Mouse (Mus musculus) hindbrain, embryonic 13.5 days (tissue): Measurements from ENCODE around the gene Gucy2g. TPM values are rescaled to one million over a fixed set of nuclear protein-coding genes. Genes with fewer than 3 reads are reported as not detected.

Source experiments
- ATAC-seq: fragments of 200-750 bp; cut with Nextera tagmentation; 2 replicates; pipeline ENCODE4 v1.8.0; 2017; ENCODE audit warnings: moderate TSS enrichment; ENCODE audit not compliant: low FRiP score
- H3K27ac ChIP-seq: fragments of 300-500 bp; sonication (generic); 2 replicates; pipeline ENCODE4 v1.5.1; 2015; ENCODE audit warnings: inconsistent platforms, mild to moderate bottlenecking, moderate library complexity
- H3K27me3 ChIP-seq: fragments of 300-500 bp; sonication (generic); 2 replicates; pipeline ENCODE4 v1.6.1; 2015; ENCODE audit warnings: mild to moderate bottlenecking, inconsistent platforms
- H3K36me3 ChIP-seq: fragments of 300-500 bp; sonication (generic); 2 replicates; pipeline ENCODE4 v1.6.1; 2015; ENCODE audit warnings: mild to moderate bottlenecking, inconsistent platforms
- H3K4me1 ChIP-seq: fragments of 300-500 bp; sonication (generic); replicated peaks from 2 replicates; pipeline ENCODE4 v1.6.1; 2015; ENCODE audit warnings: inconsistent platforms
- H3K4me2 ChIP-seq: fragments of 300-500 bp; sonication (generic); 2 replicates; pipeline ENCODE4 v1.6.1; 2015; ENCODE audit warnings: inconsistent platforms, mild to moderate bottlenecking, moderate library complexity
- H3K4me3 ChIP-seq: fragments of 300-500 bp; sonication (generic); 2 replicates; pipeline ENCODE4 v1.5.1; 2015; ENCODE audit warnings: mild to moderate bottlenecking, inconsistent platforms
- H3K9ac ChIP-seq: fragments of 300-500 bp; sonication (generic); 2 replicates; pipeline ENCODE4 v1.6.1; 2015; ENCODE audit warnings: mild to moderate bottlenecking, inconsistent platforms
- H3K9me3 ChIP-seq: fragments of 300-500 bp; sonication (generic); 2 replicates; pipeline ENCODE4 v1.6.1; 2016; ENCODE audit warnings: inconsistent platforms
- WGBS: fragments of 180-500 bp; shearing (Covaris S2); methylation state at CpG from one replicate; pipeline ENCODE4 v1.1.7; 2015; 5-methylcytosine and 5-hydroxymethylcytosine counted together
- polyA plus RNA-seq: library from polyadenylated mRNA; unstranded; fragments of >200 nt; fragmentation: Nextera tagmentation; extraction: Ambion mirVana; gene quantifications from 2 replicates; pipeline ENCODE4 v1.2.1, GENCODE M21; 2015

The Gucy2g gene
- polyA plus RNA-seq, 1 experiment from 2014 or later = 0.09 TPM

GRCm38 (mm10) chr19:55258514-55258913 is 17.5 kb upstream of the Gucy2g start:
- WGBS = 90% methylated on average over 5 of the region's 5 CpGs
- H3K27ac ChIP-seq = no peak overlapping the region

DNA sequence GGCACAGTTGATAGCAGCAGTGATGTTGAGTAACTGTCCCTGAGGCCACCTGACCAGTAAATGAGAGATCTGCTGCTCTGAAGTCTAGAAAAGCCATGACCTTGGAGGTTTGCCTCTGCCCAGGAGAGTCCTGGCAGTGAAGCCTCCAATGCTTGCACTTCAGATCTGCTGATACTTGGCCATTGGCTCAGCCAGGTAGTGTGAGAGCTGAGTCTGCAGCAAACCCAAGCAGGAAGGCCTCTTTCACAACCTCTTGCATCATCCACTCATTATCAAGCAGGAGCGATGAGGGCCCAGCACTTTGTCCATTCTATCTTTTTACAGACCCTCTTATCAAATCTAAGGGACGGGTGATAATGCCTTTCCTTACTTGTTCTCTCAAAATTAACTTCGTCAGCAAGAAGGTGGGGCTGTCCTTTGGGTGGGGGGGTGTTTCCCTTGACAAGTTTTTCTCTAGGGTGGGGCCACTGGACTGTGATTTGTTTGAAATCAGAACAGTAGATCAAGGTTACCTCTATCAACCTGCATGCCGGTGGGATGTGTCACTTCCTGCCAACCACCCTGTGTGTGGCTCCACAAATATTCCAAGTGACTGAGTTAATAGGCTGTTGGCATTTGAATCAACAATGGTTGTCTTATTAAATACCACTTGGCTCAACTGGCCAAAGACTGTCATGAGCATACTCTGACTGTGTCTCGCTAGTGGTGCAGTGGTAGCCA is 16.8 kb upstream of the Gucy2g start:
- no peaks in the 10 kb centered on the region for H3K9me3 ChIP-seq
- H3K27ac ChIP-seq = no peak overlapping the region
- H3K36me3 ChIP-seq = no peaks in the 10 kb centered on the region
- WGBS = 98% methylated on average over 5 of the region's 5 CpGs
- ATAC-seq = no peak
- no peak overlapping the region for H3K4me3 ChIP-seq
- peaks cover 20% of the 10 kb centered on the region for H3K4me1 ChIP-seq
- H3K4me2 ChIP-seq = no peak overlapping the region
- H3K27me3 ChIP-seq = no peaks in the 10 kb centered on the region
- no peak overlapping the region for H3K9ac ChIP-seq

More at GRCm38 (mm10) chr19:55258514-55258913, 17.5 kb upstream of the Gucy2g start:
- Histone ChIP-seq H3K4me1 (peaks cover 14% of the 10 kb centered on the region), H3K27me3 (no peaks in the 10 kb centered on the region), H3K4me2 (no peak overlapping the region), H3K36me3 (no peaks in the 10 kb centered on the region), H3K4me3 (no peak overlapping the region), H3K9me3 (no peaks in the 10 kb centered on the region), H3K9ac (no peak overlapping the region)
- no peak for ATAC-seq

DNA sequence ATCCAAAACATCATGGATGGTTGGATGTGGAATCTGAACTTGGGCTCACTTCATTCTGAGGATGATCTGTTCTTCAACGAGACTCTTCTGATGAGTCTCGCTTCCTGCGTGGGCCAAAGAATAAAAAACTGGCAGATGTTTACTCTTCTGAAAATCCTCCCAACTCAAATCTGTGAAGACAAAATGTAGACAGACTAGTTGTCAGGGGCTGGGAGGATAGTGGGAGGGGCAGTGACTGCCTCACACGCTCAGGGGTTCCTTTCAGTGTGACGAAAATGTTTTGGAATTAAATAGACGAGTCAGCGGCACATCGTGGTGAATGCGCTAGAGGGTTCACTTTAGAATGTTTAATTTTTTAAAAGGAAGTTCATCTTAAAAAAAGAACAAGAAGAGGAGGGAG is 15.1 kb upstream of the Gucy2g start:
- Histone ChIP-seq H3K27ac (no peak overlapping the region), H3K4me2 (no peak overlapping the region), H3K4me3 (no peak overlapping the region), H3K9me3 (no peaks in the 10 kb centered on the region), H3K36me3 (no peaks in the 10 kb centered on the region), H3K4me1 (peaks cover 20% of the 10 kb centered on the region), H3K9ac (no peak overlapping the region), H3K27me3 (no peaks in the 10 kb centered on the region)
- WGBS = 79% methylated on average over 9 of the region's 9 CpGs
- ATAC-seq = no peak

- no peaks in the 10 kb centered on the region for H3K27me3 ChIP-seq
- peak overlapping the region; percentile 72 for H3K4me2 ChIP-seq
- H3K4me1 ChIP-seq = peaks cover 20% of the 10 kb centered on the region
- peak overlapping the region; percentile 30; the same call in 1 of the 2 replicates for H3K27ac ChIP-seq
- H3K36me3 ChIP-seq = no peaks in the 10 kb centered on the region
- peak; percentile 29 for ATAC-seq
- peak overlapping the region; percentile 76 for H3K9ac ChIP-seq
- H3K4me3 ChIP-seq = peak overlapping the region; percentile 53
- WGBS = 10% methylated on average over 5 of the region's 5 CpGs
- no peaks in the 10 kb centered on the region for H3K9me3 ChIP-seq
These were observed 13.5 kb upstream of the Gucy2g start for GRCm38 (mm10) chr19:55254513-55255016.

- H3K9ac ChIP-seq = peak overlapping the region; percentile 76
- H3K4me3 ChIP-seq = peak overlapping the region; percentile 53
- H3K27ac ChIP-seq = peak overlapping the region; percentile 30; the same call in 1 of the 2 replicates
- H3K4me2 ChIP-seq = peak overlapping the region; percentile 72
- H3K4me1 ChIP-seq = peaks cover 20% of the 10 kb centered on the region
- 1% methylated on average over 32 of the region's 32 CpGs for WGBS
- H3K9me3 ChIP-seq = no peaks in the 10 kb centered on the region
- H3K36me3 ChIP-seq = no peaks in the 10 kb centered on the region
- H3K27me3 ChIP-seq = no peaks in the 10 kb centered on the region
- ATAC-seq = peak; percentile 85
These were observed 12.8 kb upstream of the Gucy2g start for GRCm38 (mm10) chr19:55253570-55254441.

GRCm38 (mm10) chr19:55253239-55253569 is 12.2 kb upstream of the Gucy2g start:
- H3K4me1 ChIP-seq = peaks cover 20% of the 10 kb centered on the region
- peak overlapping the region; percentile 30; the same call in 1 of the 2 replicates for H3K27ac ChIP-seq
- no peaks in the 10 kb centered on the region for H3K9me3 ChIP-seq
- peak overlapping the region; percentile 53 for H3K4me3 ChIP-seq
- H3K27me3 ChIP-seq = no peaks in the 10 kb centered on the region
- WGBS = under 1% methylated on average over 9 of the region's 9 CpGs
- peak overlapping the region; percentile 76 for H3K9ac ChIP-seq
- peak overlapping the region; percentile 72 for H3K4me2 ChIP-seq
- peak; percentile 22; the same call in 1 of the 2 replicates for ATAC-seq
- H3K36me3 ChIP-seq = no peaks in the 10 kb centered on the region

DNA sequence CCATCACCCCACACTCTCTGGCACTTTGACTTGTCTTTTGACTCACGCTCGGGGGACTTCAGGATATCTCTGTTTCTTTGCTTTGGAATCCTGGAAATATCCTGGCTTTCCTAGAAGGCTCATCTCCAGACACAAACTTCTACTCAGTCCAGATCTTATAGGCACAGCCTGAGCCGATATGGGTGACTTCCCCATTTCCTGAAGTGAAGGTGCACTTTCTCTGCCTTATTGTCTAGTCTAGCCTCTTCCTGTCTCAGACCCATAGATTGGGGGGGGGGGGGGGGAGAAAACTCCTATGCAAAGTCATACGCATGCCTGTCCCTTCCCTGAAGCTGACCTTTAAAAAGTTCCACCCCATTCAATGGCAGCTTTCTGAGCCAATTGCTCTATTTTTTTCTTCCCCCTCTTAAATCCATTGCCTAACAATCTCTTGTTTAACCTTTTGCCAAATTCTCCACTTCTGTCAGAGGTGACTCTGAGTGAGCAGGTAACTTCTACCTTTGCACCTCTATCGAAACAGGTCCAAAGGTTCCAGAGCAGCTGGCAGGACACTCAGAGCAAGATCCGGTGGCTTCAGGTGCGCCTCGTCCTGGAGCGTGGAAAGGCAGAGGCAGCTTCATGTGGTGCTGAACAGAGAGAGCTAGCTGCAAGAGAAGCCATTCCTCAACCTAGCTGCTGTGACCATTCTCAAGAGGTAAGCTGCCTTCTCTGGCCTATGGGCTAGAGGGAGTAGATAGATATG is 10.5 kb upstream of the Gucy2g start, which contains the start of gene Acsl5:
TSS of gene Acsl5 (plus strand) at position 556 of the 742 bp plus-strand sequence.
- Histone ChIP-seq H3K9me3 (no peaks in the 10 kb centered on the region), H3K27me3 (no peaks in the 10 kb centered on the region), H3K4me3 (no peak within 1 kb of the TSS), H3K36me3 (no peaks in the 10 kb centered on the region), H3K4me1 (peaks cover 20% of the 10 kb centered on the region), H3K27ac (no peak within 1 kb of the TSS), H3K4me2 (no peak within 1 kb of the TSS), H3K9ac (no peak within 1 kb of the TSS)
- 97% methylated on average over 9 of the region's 9 CpGs for WGBS
- no peak for ATAC-seq

DNA sequence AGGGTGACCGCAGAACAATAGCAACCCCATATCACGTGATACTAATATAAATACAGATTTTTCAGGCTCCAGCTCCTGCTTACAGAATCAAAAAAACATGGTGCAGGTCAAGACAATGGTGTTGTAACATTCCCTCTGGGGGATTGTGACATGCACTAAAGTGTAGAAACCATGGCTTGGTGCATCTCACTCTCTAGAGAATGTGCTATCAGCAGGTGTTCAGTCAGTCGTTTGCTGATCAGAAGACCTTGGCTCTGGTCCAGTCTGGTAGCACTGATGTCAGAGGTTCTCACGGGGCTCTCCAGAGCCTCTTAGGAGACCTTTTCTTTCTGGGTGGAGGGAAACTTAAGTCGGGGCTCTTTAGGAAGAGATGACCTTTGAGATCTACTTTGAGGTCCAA is 9.4 kb upstream of the Gucy2g start:
- Histone ChIP-seq H3K27ac (no peak overlapping the region), H3K36me3 (no peaks in the 10 kb centered on the region), H3K4me2 (no peak overlapping the region), H3K9ac (no peak overlapping the region), H3K27me3 (no peaks in the 10 kb centered on the region), H3K4me1 (peaks cover 20% of the 10 kb centered on the region), H3K4me3 (no peak overlapping the region), H3K9me3 (no peaks in the 10 kb centered on the region)
- 92% methylated on average over 5 of the region's 5 CpGs for WGBS
- no peak for ATAC-seq

- no peak overlapping the region for H3K27ac ChIP-seq
- no peak overlapping the region for H3K4me2 ChIP-seq
- H3K4me1 ChIP-seq = peaks cover 1% of the 10 kb centered on the region; the same call in 1 of the 2 replicates
- H3K9me3 ChIP-seq = no peaks in the 10 kb centered on the region
- WGBS = 77% methylated on average over 9 of the region's 9 CpGs
- no peaks in the 10 kb centered on the region for H3K27me3 ChIP-seq
- no peak for ATAC-seq
- H3K4me3 ChIP-seq = no peak overlapping the region
- no peaks in the 10 kb centered on the region for H3K36me3 ChIP-seq
- H3K9ac ChIP-seq = no peak overlapping the region
These were observed 7.0 kb upstream of the Gucy2g start for GRCm38 (mm10) chr19:55247991-55248520.

- H3K27ac ChIP-seq = no peak overlapping the region
- H3K9me3 ChIP-seq = no peaks in the 10 kb centered on the region
- no peak overlapping the region for H3K4me3 ChIP-seq
- no peak overlapping the region for H3K4me2 ChIP-seq
- H3K27me3 ChIP-seq = no peaks in the 10 kb centered on the region
- WGBS = 88% methylated on average over 5 of the region's 5 CpGs
- no peak for ATAC-seq
- no peaks in the 10 kb centered on the region for H3K36me3 ChIP-seq
- no peak overlapping the region for H3K9ac ChIP-seq
- no peaks in the 10 kb centered on the region for H3K4me1 ChIP-seq
These were observed 6.5 kb upstream of the Gucy2g start for GRCm38 (mm10) chr19:55247563-55247962.

DNA sequence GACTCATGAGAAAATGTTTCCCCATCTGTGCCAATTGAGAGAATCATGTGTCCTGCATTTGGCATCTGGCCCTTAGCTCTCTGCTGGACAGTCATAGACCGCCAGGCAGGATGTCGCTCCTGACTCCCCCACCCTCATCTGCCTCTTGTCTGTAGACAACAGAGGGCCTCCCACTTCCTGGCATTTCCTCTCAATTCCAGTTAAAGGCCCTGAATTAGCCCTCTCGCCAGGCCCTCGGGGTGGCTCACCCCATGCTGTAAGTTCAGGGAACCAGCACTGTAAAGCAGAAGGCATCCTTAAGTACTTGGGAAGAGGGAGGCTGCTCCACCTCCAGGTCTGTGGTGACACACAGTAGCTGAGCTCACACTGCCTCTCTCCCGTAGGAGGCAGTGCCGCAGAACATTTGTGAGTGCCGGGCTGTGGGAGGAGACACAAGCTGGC is 3.8 kb upstream of the Gucy2g start:
- Histone ChIP-seq H3K27me3 (no peaks in the 10 kb centered on the region), H3K27ac (no peak overlapping the region), H3K36me3 (no peaks in the 10 kb centered on the region), H3K9me3 (no peaks in the 10 kb centered on the region), H3K4me1 (no peaks in the 10 kb centered on the region), H3K4me3 (no peak overlapping the region), H3K9ac (no peak overlapping the region), H3K4me2 (no peak overlapping the region)
- 0 out of 2 replicates have a peak, but pooled peaks have one; percentile 32 for ATAC-seq
- 30% methylated on average over 7 of the region's 7 CpGs for WGBS
